Mouse (Mus musculus) forebrain, embryonic 11.5 days (tissue): ENCODE data around the gene Foxf2. TPM values are rescaled to one million over a fixed set of nuclear protein-coding genes. Genes with fewer than 3 reads are reported as not detected.

Source experiments
- ATAC-seq: fragments of 200-750 bp; cut with Nextera tagmentation; replicated peaks from 2 replicates; pipeline ENCODE4 v1.8.0; 2017; ENCODE audit warnings: moderate TSS enrichment; ENCODE audit not compliant: low FRiP score
- DNase-seq: peaks from one replicate; pipeline ENCODE4 v3.0.0-alpha.2; 2017; ENCODE audit warnings: low spot score
- H3K27ac ChIP-seq: fragments of 300-500 bp; sonication (generic); 2 replicates; pipeline ENCODE4 v1.5.1; 2014; ENCODE audit warnings: low read depth, low read length
- H3K27me3 ChIP-seq: fragments of 300-500 bp; sonication (generic); 2 replicates; pipeline ENCODE4 v1.6.1; 2014; ENCODE audit warnings: mild to moderate bottlenecking, low read length, mixed read lengths; ENCODE audit not compliant: control insufficient read depth, insufficient read depth
- H3K36me3 ChIP-seq: fragments of 300-500 bp; sonication (generic); 2 replicates; pipeline ENCODE4 v1.6.1; 2014; ENCODE audit warnings: mild to moderate bottlenecking, low read length, moderate library complexity, mixed read lengths; ENCODE audit not compliant: control insufficient read depth, insufficient read depth
- H3K4me1 ChIP-seq: fragments of 300-500 bp; sonication (generic); replicated peaks from 2 replicates; pipeline ENCODE4 v1.6.1; 2014; ENCODE audit warnings: low read length, mixed read lengths; ENCODE audit not compliant: control insufficient read depth, insufficient read depth
- H3K4me2 ChIP-seq: fragments of 300-500 bp; sonication (generic); 2 replicates; pipeline ENCODE4 v1.6.1; 2014; ENCODE audit warnings: low read depth, mild to moderate bottlenecking, low read length, moderate library complexity, mixed read lengths; ENCODE audit not compliant: severe bottlenecking
- H3K4me3 ChIP-seq: fragments of 300-500 bp; sonication (generic); 2 replicates; pipeline ENCODE4 v1.5.1; 2014; ENCODE audit warnings: low read depth, low read length
- H3K9ac ChIP-seq: fragments of 300-500 bp; sonication (generic); 2 replicates; pipeline ENCODE4 v1.6.1; 2014; ENCODE audit warnings: low read length
- H3K9me3 ChIP-seq: fragments of 300-500 bp; sonication (generic); 2 replicates; pipeline ENCODE4 v1.6.1; 2016; ENCODE audit warnings: low read length, mixed read lengths; ENCODE audit not compliant: control insufficient read depth
- WGBS: fragments of 180-500 bp; shearing (Covaris S2); extraction: QIAGEN DNeasy Blood & Tissue Kit; methylation state at CpG from one replicate; pipeline ENCODE4 v1.1.7; 2014; 5-methylcytosine and 5-hydroxymethylcytosine counted together
- polyA plus RNA-seq: library from polyadenylated mRNA; unstranded; fragments of >200 nt; fragmentation: Nextera tagmentation; extraction: Ambion mirVana; gene quantifications from 2 replicates; pipeline ENCODE4 v1.2.1, GENCODE M21; 2014

Gene Foxf2
- polyA plus RNA-seq, 1 experiment from 2014 or later: 5.2 TPM

- Histone ChIP-seq H3K36me3 (no peaks in the 10 kb centered on the region), H3K4me2 (no peak overlapping the region), H3K9me3 (no peaks in the 10 kb centered on the region), H3K4me1 (no peaks in the 10 kb centered on the region), H3K27me3 (peaks cover 80% of the 10 kb centered on the region), H3K4me3 (no peak overlapping the region), H3K27ac (no peak overlapping the region), H3K9ac (no peak overlapping the region)
- ATAC-seq (no peak), DNase-seq (no peak)
- 2% methylated on average over 37 of the region's 38 CpGs for WGBS
These were observed 10.7 kb upstream of the Foxf2 start for GRCm38 (mm10) chr13:31614724-31615465.

- Histone ChIP-seq H3K27me3 (peaks cover 88% of the 10 kb centered on the region), H3K9me3 (no peaks in the 10 kb centered on the region), H3K27ac (no peak overlapping the region), H3K9ac (no peak overlapping the region), H3K36me3 (no peaks in the 10 kb centered on the region), H3K4me3 (no peak overlapping the region), H3K4me1 (no peaks in the 10 kb centered on the region), H3K4me2 (no peak overlapping the region)
- under 1% methylated on average over 17 of the region's 17 CpGs for WGBS
- DNase-seq (no peak), ATAC-seq (no peak)
These were observed 10.0 kb upstream of the Foxf2 start for GRCm38 (mm10) chr13:31615561-31616165.

GRCm38 (mm10) chr13:31618001-31618400, 7.6 kb upstream of the Foxf2 start:
- Histone ChIP-seq H3K27me3 (peaks cover 97% of the 10 kb centered on the region), H3K9me3 (no peaks in the 10 kb centered on the region), H3K36me3 (no peaks in the 10 kb centered on the region), H3K9ac (no peak overlapping the region), H3K4me3 (no peak overlapping the region; the same call in 1 of the 2 replicates), H3K4me1 (no peaks in the 10 kb centered on the region), H3K4me2 (peak overlapping the region; percentile 41), H3K27ac (no peak overlapping the region)
- WGBS: under 1% methylated on average over 12 of the region's 12 CpGs
- ATAC-seq (no peak), DNase-seq (no peak)

- H3K4me2 ChIP-seq: peak overlapping the region; percentile 41
- peak overlapping the region; percentile 14; the same call in 1 of the 2 replicates for H3K4me3 ChIP-seq
- H3K9ac ChIP-seq: no peak overlapping the region
- no peak overlapping the region for H3K27ac ChIP-seq
- H3K4me1 ChIP-seq: no peaks in the 10 kb centered on the region
- 0% methylated on average over 14 of the region's 14 CpGs for WGBS
- peak; percentile 52; the same call in 1 of the 2 replicates for ATAC-seq
- H3K27me3 ChIP-seq: peaks cover 97% of the 10 kb centered on the region
- H3K36me3 ChIP-seq: no peaks in the 10 kb centered on the region
- no peaks in the 10 kb centered on the region for H3K9me3 ChIP-seq
- DNase-seq: peak; percentile 86
These were observed 7.2 kb upstream of the Foxf2 start for GRCm38 (mm10) chr13:31618416-31618815.

GRCm38 (mm10) chr13:31618919-31619655, 6.5 kb upstream of the Foxf2 start:
- H3K4me3 ChIP-seq: no peak overlapping the region
- no peak overlapping the region for H3K4me2 ChIP-seq
- H3K27me3 ChIP-seq: peaks cover 96% of the 10 kb centered on the region
- no peak overlapping the region for H3K27ac ChIP-seq
- no peaks in the 10 kb centered on the region for H3K9me3 ChIP-seq
- DNase-seq (no peak), ATAC-seq (no peak)
- H3K4me1 ChIP-seq: no peaks in the 10 kb centered on the region
- H3K36me3 ChIP-seq: no peaks in the 10 kb centered on the region
- 5% methylated on average over 18 of the region's 18 CpGs for WGBS
- no peak overlapping the region for H3K9ac ChIP-seq

GRCm38 (mm10) chr13:31619826-31620498, 5.7 kb upstream of the Foxf2 start:
- DNase-seq (no peak), ATAC-seq (no peak)
- no peaks in the 10 kb centered on the region for H3K36me3 ChIP-seq
- H3K27me3 ChIP-seq: peaks cover 96% of the 10 kb centered on the region
- no peaks in the 10 kb centered on the region for H3K4me1 ChIP-seq
- peak overlapping the region; percentile 18; the same call in 1 of the 2 replicates for H3K4me2 ChIP-seq
- WGBS: under 1% methylated on average over 33 of the region's 33 CpGs
- no peak overlapping the region for H3K9ac ChIP-seq
- no peak overlapping the region for H3K4me3 ChIP-seq
- H3K9me3 ChIP-seq: no peaks in the 10 kb centered on the region
- no peak overlapping the region for H3K27ac ChIP-seq

- no peak for DNase-seq
- no peak overlapping the region for H3K27ac ChIP-seq
- no peak overlapping the region for H3K4me3 ChIP-seq
- no peak overlapping the region for H3K9ac ChIP-seq
- H3K4me1 ChIP-seq: peaks cover 3% of the 10 kb centered on the region; the same call in 1 of the 2 replicates
- H3K36me3 ChIP-seq: no peaks in the 10 kb centered on the region
- no peaks in the 10 kb centered on the region for H3K9me3 ChIP-seq
- no peak for ATAC-seq
- H3K27me3 ChIP-seq: peaks cover 96% of the 10 kb centered on the region
- WGBS: 3% methylated on average over 10 of the region's 10 CpGs
- H3K4me2 ChIP-seq: peak overlapping the region; percentile 18; the same call in 1 of the 2 replicates
These were observed 5.1 kb upstream of the Foxf2 start for GRCm38 (mm10) chr13:31620499-31620847.

GRCm38 (mm10) chr13:31620937-31621336, 4.7 kb upstream of the Foxf2 start:
- Histone ChIP-seq H3K27me3 (peaks cover 96% of the 10 kb centered on the region), H3K27ac (no peak overlapping the region), H3K36me3 (no peaks in the 10 kb centered on the region), H3K4me3 (no peak overlapping the region), H3K4me2 (no peak overlapping the region), H3K4me1 (peaks cover 7% of the 10 kb centered on the region; the same call in 1 of the 2 replicates), H3K9me3 (no peaks in the 10 kb centered on the region), H3K9ac (no peak overlapping the region)
- 1% methylated on average over 4 of the region's 4 CpGs for WGBS
- no peak for DNase-seq
- no peak for ATAC-seq
